Mouse (Mus musculus): ENCODE results near the gene Clrn3. TPM values are rescaled to one million over a fixed set of nuclear protein-coding genes. Genes with fewer than 3 reads are reported as not detected.

The Clrn3 gene
- total RNA-seq, 1 experiment from 2014 or later: not detected

DNA sequence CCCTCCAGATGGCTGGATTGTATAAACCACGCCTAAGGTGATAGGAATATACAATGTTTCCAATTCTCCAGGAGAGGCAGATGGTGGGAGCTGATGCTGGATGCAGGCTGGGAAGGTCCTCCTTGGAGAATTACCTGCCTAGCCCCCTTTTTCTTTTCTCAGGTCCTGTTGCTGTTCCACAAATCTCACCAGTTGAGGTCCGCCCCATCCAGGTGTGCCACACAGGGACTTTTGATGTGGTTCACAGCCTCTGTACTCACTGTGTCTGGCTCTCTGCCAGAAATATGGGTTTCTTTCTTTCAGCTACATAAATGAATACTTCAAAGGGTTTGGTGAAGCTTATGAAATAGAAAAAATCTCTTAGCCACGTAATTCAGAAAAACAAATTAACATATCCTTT lies 13.8 kb upstream of the Clrn3 start:
- ATAC-seq (replicated peaks in 1 of 2; ENCODE audit: insufficient read depth in 1 of 2, low FRiP score in 2 of 2, low TSS enrichment in 1 of 2, low read depth in 1 of 2, poor library complexity in 2 of 2, severe bottlenecking in 2 of 2): no peak

DNA sequence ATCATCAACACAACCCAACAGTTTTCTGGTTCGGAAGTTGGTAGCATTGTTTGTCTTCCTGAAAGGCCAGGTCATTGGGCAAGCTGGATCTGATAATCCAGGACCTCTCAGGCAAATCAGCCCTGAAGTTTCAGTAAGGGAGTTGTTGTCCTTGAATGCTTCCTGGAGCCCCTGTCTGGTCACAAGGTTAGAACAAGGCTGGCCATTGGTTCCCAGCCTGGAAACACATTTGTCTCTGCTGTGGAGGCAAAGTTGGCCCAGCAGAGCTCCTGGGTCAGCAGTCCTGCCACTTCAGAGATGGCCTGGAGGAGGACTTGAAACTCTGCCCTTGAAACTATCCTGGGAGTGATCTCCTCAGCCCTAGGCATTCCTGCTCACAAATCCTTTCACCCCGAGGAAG lies 11.0 kb upstream of the Clrn3 start:
- 0 out of 4 replicates have a peak, but pooled peaks of 1 of the 2 experiments have one; percentile 19 for ATAC-seq (replicated peaks in 1 of 2; ENCODE audit: insufficient read depth in 1 of 2, low FRiP score in 2 of 2, low TSS enrichment in 1 of 2, low read depth in 1 of 2, poor library complexity in 2 of 2, severe bottlenecking in 2 of 2)

DNA sequence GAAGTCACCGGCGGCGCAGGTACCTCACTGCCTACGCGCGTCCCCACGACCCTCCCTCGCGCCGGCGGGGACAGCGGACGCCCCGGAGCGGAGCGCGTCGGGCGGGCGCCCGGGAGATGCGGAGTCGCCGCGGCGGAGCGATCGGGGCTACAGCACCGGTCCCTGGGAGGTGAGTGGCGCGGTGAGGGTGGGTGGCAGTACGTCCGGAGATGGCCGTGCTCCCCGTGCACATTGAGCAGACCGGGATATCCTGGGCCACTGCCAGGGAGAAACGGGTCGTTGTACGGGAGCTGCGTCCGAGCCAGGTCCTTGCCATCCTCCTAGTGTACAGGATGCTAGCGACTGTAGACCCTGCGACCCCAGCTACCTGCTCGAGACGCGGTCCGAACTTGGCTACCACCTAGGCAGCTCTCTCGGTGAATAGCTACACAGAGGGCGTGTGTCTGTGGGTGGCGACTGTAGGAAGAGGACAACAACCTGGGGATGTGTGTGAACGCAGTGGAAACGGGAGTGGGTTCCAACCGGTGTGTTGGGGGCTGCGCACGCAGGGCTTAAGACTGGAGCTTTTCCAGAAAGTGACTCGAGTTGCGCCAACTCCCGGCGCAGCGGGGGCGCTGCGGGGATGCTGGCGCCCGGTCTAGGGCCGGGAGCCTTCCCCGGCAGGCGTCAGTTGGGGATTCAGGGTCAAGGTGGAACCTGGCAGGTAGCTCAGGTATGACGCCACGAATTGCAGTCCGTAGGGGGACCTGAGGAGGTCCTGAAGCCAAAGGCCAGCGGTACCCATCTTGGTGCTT lies 9.7 kb upstream of the Clrn3 start:
- no peak for ATAC-seq (replicated peaks in 1 of 2; ENCODE audit: insufficient read depth in 1 of 2, low FRiP score in 2 of 2, low TSS enrichment in 1 of 2, low read depth in 1 of 2, poor library complexity in 2 of 2, severe bottlenecking in 2 of 2)

DNA sequence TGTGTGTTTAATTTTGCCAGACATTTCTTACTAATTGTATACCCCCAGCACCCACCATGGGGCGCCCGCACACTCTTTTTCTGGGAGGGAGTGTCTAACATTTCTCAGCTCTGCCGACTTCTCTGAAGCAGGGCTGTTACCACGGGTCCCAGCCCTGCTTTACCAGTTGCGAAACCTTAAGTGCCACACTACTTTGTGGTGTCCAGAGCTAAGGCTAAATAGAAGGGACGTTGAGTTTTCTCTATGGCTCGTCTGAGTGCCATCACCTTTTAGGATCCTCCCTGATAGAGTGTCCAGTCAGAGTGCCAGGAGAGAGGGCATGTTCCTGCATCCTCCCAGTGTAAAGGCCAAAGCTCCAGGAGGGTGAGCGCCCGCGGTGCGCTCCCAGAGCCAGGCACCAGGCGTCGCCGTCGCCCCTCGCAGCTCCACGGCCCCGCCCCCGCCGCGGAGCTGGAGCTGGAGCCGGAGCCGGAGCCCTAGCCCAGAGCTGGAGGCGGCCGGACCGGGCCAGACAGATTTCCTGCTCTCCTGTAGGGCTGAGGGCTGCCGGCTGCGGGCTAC lies 9.0 kb upstream of the Clrn3 start, which contains the start of gene Ptpre:
Gene Ptpre, plus strand, starts transcription at position 141 of the 561 bp plus-strand sequence.
- peak; percentile 84 to 86 for ATAC-seq (replicated peaks in 1 of 2; ENCODE audit: insufficient read depth in 1 of 2, low FRiP score in 2 of 2, low TSS enrichment in 1 of 2, low read depth in 1 of 2, poor library complexity in 2 of 2, severe bottlenecking in 2 of 2)

DNA sequence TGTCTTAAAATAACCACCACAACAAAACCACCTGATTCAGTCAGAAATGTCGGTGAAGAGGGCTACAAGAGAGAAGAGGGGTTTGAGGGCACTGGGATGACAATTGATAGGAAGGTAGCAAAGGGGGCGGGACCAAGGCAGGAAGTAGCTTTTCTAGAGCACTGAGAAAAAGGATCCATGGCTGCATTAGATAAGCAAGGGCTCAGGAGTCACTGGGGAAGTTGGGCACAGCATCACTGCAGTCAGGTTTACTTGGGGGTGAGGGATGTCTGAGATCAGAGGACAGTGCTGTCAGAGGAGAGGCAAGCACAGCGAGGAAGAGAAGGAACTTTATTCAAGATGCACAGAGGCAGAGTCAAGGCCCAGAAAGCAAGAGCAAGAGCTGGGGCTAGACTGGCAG lies 7.5 kb upstream of the Clrn3 start:
- no peak for ATAC-seq (replicated peaks in 1 of 2; ENCODE audit: insufficient read depth in 1 of 2, low FRiP score in 2 of 2, low TSS enrichment in 1 of 2, low read depth in 1 of 2, poor library complexity in 2 of 2, severe bottlenecking in 2 of 2)

DNA sequence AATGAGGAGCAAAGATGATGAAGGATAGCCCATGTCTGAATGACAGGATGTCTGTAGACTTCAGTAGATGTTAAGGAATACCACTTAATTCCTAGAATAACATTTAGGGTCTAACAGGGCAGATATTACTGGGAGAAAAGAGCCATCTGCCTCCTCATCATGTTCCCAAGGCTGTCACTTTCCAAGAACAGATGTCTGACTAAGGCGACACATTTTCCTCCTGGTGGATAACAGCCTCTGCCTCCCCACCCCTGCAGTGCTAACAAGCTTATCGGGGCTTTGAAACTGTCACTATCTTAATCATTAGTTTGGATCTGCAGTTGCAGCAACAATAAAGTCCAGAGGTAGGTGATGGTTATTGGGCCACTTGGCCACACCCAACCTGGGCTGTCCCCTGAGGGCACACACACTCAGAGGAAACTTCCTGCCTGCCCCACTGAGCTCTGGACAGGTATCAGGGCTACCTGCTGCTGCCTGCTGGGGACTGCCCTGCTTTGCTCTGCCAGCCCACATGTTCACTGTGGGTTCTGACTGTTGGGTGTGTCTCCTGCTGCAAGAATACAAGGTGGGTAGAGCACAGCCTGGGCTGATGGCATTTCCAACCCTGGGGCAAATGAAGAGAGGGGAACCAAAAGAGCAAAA lies 6.2 kb upstream of the Clrn3 start:
- ATAC-seq (replicated peaks in 1 of 2; ENCODE audit: insufficient read depth in 1 of 2, low FRiP score in 2 of 2, low TSS enrichment in 1 of 2, low read depth in 1 of 2, poor library complexity in 2 of 2, severe bottlenecking in 2 of 2): no peak

DNA sequence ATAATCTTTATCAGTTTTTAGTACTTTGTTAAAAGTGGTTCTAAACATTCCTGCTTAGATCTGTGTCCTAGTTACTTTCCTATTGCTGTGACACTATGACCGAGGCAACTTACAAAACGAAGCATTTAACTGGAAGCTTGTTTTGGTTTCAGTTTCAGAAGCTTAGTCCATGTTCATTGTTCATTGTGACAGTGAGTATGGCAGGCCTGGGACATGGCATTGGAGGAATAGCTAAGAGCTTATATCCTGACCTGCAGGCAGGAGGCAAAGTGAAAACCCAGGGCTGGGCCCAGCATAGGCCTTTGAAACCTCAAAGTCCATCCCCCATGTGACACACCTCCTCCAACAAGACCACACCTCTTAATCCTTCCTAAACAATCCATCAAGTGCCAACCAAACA lies 614 bp upstream of the Clrn3 start:
- no peak for ATAC-seq (replicated peaks in 1 of 2; ENCODE audit: insufficient read depth in 1 of 2, low FRiP score in 2 of 2, low TSS enrichment in 1 of 2, low read depth in 1 of 2, poor library complexity in 2 of 2, severe bottlenecking in 2 of 2)

DNA sequence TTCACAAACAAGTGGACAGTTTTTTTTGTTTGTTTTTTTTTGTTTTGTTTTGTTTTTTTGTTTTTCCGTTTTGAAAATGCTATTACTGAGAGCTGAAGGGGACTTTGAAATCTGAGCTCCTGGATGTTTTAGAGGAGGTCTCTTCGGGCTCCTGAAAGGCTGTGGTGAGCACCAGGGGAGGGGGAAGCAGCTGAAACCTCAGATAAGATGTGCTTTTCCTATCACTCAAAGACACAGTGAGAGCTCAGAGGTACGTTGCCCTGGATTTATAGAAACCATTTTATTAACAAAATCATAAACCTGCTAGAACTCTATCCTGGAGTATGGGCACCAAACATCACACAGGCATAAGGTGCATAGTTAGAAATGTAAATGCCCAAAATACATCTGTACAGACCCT lies 1.3 kb downstream of the Clrn3 start:
- 0 out of 4 replicates have a peak, but pooled peaks of 1 of the 2 experiments have one; percentile 24 for ATAC-seq (replicated peaks in 1 of 2; ENCODE audit: insufficient read depth in 1 of 2, low FRiP score in 2 of 2, low TSS enrichment in 1 of 2, low read depth in 1 of 2, poor library complexity in 2 of 2, severe bottlenecking in 2 of 2)

DNA sequence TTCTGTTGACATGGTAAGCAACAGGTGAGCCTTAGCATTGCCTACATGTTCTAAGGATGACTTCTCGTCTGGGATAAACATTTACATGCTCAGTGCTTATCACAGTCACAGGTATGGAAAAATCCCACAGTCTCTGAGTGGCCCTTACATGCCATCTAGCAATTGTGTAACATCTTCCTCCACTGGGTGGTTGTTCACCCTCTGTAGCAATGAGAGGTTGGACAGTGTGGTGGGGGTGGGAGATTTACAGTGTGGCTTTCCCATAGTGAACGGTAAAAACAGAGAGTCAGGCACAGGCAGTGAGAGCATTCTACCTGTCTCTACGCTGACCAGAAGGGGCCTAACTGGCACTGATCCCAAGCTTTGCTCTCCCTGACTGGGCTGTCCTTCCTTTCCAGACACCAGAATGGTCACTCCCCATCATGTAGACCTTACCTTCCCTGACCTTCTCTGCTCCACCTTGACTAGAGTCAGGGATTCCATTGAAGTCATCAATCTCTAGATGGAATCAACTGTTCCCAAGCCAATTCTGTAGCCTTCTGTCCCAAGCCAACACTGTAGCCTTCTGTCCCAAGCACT lies 1.8 kb downstream of the Clrn3 start:
- ATAC-seq (replicated peaks in 1 of 2; ENCODE audit: insufficient read depth in 1 of 2, low FRiP score in 2 of 2, low TSS enrichment in 1 of 2, low read depth in 1 of 2, poor library complexity in 2 of 2, severe bottlenecking in 2 of 2): 0 out of 4 replicates have a peak, but pooled peaks of 1 of the 2 experiments have one; percentile 14

DNA sequence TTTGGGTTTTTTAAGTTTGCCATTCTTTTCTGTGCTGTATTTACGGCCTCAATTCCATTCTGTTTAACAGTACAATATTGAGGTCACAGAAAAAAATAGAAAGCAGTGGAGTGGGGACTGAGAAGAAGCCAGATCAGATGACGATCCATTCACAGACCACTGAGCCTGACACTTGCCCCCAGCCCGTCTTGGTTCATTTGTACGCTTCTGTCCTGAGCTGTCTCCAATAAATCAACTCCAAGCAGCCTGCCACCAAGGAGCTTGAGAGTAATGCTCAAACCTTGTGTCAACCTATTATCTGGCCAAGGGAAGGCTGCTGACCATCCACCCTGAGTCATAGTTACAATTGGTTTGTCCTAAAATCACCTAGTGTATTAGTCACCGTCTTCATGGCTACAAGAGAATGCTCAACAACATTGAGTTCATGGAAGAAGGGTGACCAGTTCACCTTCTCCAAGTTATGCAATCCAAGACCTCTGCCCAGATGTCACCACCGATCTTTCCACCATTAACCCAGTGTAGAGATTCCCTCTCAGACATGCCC lies 4.0 kb downstream of the Clrn3 start:
- ATAC-seq (replicated peaks in 1 of 2; ENCODE audit: insufficient read depth in 1 of 2, low FRiP score in 2 of 2, low TSS enrichment in 1 of 2, low read depth in 1 of 2, poor library complexity in 2 of 2, severe bottlenecking in 2 of 2): no peak

DNA sequence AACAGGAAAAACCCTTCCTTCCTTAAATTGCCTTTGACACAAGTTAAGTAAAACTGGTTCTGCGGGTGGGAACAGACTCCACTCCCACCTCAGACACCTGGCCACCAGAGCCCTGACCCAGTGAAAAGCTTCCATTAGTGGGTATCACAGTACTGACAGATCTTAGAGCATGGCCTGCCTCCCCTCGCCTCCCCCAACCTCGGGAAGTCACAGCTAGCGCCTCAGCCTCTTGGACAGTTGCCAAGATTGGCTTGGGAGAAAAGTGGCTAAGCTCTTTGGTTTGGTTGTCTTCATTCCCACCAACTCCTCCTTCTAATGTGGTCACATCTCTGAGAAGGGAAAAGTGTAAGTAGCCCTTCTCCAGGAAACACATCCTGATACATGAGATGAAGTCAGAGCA lies 4.5 kb downstream of the Clrn3 start:
- peak in 1 of 2 experiments; percentile 39; a peak in 1 of 4 replicates for ATAC-seq (replicated peaks in 1 of 2; ENCODE audit: insufficient read depth in 1 of 2, low FRiP score in 2 of 2, low TSS enrichment in 1 of 2, low read depth in 1 of 2, poor library complexity in 2 of 2, severe bottlenecking in 2 of 2)

DNA sequence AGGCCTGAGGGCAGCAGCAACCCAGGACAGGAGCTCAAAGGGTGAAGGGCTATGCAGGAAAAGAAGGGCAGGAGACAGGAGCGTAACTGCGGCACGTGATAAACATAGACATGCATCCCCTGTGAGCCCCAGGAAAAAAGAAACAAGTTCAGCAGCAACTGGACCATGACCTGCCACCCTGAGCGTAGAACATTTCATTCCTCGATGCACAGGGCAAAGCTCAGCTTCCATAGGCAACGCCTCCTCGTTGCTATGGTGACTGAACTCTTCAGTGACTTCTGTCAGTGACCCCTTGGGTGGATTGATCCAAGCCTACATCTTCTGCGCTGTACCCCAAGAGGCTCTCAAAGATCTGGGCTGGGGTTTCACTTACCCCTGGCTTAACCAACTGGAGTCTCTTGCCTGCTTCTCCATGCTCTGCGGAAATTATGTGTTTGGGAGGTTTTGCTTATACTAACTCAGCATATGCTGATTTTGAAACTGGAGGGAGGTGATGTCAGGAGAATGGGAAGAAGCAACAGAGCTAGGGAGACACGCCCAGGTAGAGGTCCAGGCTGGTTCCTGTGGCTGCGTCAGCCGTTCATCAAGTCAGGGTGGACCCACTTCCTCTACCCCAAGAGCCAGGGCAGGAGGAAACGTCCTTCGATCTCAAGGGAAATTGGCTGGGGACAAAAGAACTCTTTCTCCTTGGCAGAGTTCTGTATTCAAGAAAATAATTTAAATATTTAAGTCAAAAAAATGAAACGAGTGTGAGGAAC lies 6.5 kb downstream of the Clrn3 start:
- ATAC-seq (replicated peaks in 1 of 2; ENCODE audit: insufficient read depth in 1 of 2, low FRiP score in 2 of 2, low TSS enrichment in 1 of 2, low read depth in 1 of 2, poor library complexity in 2 of 2, severe bottlenecking in 2 of 2): peak; percentile 40; a peak in 2 of 4 replicates

DNA sequence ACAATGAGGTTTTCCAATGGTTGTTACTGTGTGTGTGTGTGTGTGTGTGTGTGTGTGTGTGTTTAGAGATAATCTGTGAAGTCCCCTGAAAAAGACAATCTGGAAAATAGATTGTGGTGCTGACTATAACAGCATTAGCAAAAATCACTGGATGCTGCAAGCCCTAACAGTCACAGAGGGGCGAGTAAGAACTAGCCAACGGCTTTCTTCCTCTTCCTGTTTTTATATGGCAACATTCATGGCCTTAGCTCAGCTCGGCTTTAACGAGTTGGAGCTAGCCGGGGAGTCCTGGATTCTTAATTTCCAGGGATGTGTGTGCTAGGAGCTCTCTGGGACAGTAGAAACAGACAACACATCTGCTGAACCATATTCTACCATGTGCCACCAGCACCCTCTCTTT lies 8.2 kb downstream of the Clrn3 start:
- peak in 1 of 2 experiments; percentile 57; a peak in 3 of 4 replicates for ATAC-seq (replicated peaks in 1 of 2; ENCODE audit: insufficient read depth in 1 of 2, low FRiP score in 2 of 2, low TSS enrichment in 1 of 2, low read depth in 1 of 2, poor library complexity in 2 of 2, severe bottlenecking in 2 of 2)

DNA sequence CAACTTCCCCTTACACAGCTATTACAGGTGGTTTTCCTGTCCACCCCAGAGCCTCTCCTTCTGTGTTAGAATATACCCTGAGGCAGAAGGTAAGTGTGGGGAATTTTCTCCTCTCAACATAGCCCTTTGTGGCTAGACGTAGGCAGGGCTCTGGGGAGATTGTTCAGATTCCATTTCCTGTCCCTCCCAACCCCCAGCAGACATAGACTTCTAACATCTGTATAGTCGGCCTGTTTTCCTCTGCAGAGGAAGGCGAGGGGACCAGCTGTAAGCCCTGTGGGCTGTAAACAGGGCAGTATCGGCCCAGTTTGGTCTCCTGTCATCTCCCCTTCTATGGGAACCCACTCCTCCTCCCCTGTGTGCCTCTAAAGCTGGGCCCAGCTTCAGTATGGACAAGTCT lies 11.3 kb downstream of the Clrn3 start:
- ATAC-seq (replicated peaks in 1 of 2; ENCODE audit: insufficient read depth in 1 of 2, low FRiP score in 2 of 2, low TSS enrichment in 1 of 2, low read depth in 1 of 2, poor library complexity in 2 of 2, severe bottlenecking in 2 of 2): peak in 1 of 2 experiments; percentile 27; a peak in 2 of 4 replicates

DNA sequence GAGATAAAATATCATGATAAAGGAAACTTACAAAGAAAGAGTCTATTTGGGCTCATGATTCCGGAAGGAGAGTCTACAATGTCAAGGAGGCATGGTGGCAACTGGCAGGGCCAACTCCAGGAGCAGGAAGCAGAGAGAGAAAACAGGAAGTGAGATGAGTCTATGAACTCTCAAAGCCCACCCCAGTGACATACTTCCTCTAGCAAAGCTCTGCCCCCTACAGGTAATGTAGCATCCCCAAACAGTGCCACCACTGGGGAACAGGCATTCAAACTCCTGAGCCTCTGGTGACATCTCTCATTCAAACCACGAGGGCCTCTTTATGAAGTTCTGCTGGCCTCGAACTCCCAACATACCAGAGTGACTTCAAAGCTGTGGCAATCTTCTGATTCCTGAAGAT lies 16.7 kb downstream of the Clrn3 start:
- no peak for ATAC-seq (replicated peaks in 1 of 2; ENCODE audit: insufficient read depth in 1 of 2, low FRiP score in 2 of 2, low TSS enrichment in 1 of 2, low read depth in 1 of 2, poor library complexity in 2 of 2, severe bottlenecking in 2 of 2)

DNA sequence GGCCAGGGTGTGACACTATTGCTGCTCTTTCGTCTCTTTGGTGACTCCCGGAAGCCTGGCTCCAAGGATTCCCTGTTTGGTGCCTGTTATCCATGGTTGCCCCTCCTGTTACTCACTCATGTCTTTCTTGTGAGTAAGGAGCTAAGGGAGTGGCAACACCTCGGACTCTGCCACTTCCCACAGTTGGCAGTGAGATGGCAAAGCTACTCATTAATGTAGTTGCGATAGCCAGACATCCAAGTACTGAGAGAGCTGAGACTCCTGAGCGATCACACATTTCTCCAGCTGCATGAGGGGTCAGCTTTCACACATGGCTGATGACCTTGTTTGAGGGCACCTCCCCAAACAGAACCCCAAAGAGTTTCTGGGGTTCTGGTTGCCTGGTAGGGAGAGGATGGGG lies 18.0 kb downstream of the Clrn3 start:
- no peak for ATAC-seq (replicated peaks in 1 of 2; ENCODE audit: insufficient read depth in 1 of 2, low FRiP score in 2 of 2, low TSS enrichment in 1 of 2, low read depth in 1 of 2, poor library complexity in 2 of 2, severe bottlenecking in 2 of 2)

DNA sequence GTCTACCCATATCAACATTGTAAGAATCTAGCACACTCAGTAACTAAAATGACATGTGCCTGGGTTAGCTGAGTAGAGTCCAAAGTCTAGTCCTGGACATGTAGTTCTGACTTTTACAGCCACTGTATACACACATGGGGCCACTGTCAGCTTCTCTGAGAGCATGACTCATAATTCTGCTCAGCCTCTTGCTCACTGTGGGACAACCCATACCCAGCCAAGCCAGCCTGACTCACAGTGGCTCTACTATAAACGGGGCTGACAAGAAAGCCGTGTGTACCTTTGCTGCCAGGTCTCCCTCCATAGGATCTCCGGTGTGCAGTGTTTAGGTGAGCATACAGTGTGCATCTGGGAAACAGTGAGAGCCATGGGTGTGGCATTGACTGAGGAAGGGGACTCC lies 19.2 kb downstream of the Clrn3 start:
- ATAC-seq (replicated peaks in 1 of 2; ENCODE audit: insufficient read depth in 1 of 2, low FRiP score in 2 of 2, low TSS enrichment in 1 of 2, low read depth in 1 of 2, poor library complexity in 2 of 2, severe bottlenecking in 2 of 2): no peak
